Mouse (Mus musculus) neural tube, embryonic 12.5 days (tissue): ENCODE data around the gene Ythdf1. TPM values are rescaled to one million over a fixed set of nuclear protein-coding genes. Genes with fewer than 3 reads are reported as not detected.

ENCODE experiments used
- microRNA-seq: library from miRNA; unstranded; fragments of <30 nt; microRNA quantifications from one replicate; pipeline ENCODE4, GENCODE M21; 2017
- polyA plus RNA-seq: library from polyadenylated mRNA; unstranded; fragments of >200 nt; fragmentation: Nextera tagmentation; extraction: Ambion mirVana; gene quantifications from 2 replicates; pipeline ENCODE4 v1.2.1, GENCODE M21; 2016

Gene Ythdf1
- polyA plus RNA-seq, 1 experiment from 2014 or later = 64.7 TPM

Small RNAs within 50 kb of the gene (microRNA-seq; reads per million reads assigned to microRNA genes)
- 3.5 reads per million, percentile 9 among the genes with 10 or more reads in this experiment for gene Mir124a-3

Other genes starting within 250 kb of the Ythdf1 start
- gene Dido1, start 210.9 kb downstream of the Ythdf1 start, polyA plus RNA-seq = 32.0 and 33.6 TPM in 2 replicates
- gene Gid8, start 210.8 kb downstream of the Ythdf1 start, polyA plus RNA-seq = 53.8 and 56.8 TPM in 2 replicates
- gene Slc17a9, start 195.7 kb downstream of the Ythdf1 start, polyA plus RNA-seq = 0.43 and 0.52 TPM in 2 replicates
- gene Bhlhe23, start 144.0 kb downstream of the Ythdf1 start, polyA plus RNA-seq = 7.1 and 8.2 TPM in 2 replicates
- 0.27 and 0.34 TPM in 2 replicates for gene Birc7, start 8.1 kb upstream of the Ythdf1 start, polyA plus RNA-seq
- gene Nkain4, start 33.8 kb upstream of the Ythdf1 start, polyA plus RNA-seq = 90.6 and 92.9 TPM in 2 replicates
- 95.1 and 101 TPM in 2 replicates for gene Arfgap1, start 46.3 kb upstream of the Ythdf1 start, polyA plus RNA-seq
- 1.8 TPM in 2 replicates for gene Col20a1, start 65.6 kb upstream of the Ythdf1 start, polyA plus RNA-seq
- 61.7 and 65.1 TPM in 2 replicates for gene Chrna4, start 122.6 kb upstream of the Ythdf1 start, polyA plus RNA-seq
- gene Kcnq2, start 214.4 kb upstream of the Ythdf1 start, polyA plus RNA-seq = 39.0 and 41.6 TPM in 2 replicates
- 2.8 and 3.4 TPM in 2 replicates for gene Eef1a2, start 236.1 kb upstream of the Ythdf1 start, polyA plus RNA-seq